Mouse (Mus musculus): ENCODE results near the gene Brca1.
A peak's percentile ranks its signal among the peaks of the same experiment; 100 is the strongest.
"Not testable (repeated sequence)": the region's sequence is repeated elsewhere in the genome, so short reads cannot be mapped to it uniquely, and the experiment has no call there.

The Brca1 gene

DNA sequence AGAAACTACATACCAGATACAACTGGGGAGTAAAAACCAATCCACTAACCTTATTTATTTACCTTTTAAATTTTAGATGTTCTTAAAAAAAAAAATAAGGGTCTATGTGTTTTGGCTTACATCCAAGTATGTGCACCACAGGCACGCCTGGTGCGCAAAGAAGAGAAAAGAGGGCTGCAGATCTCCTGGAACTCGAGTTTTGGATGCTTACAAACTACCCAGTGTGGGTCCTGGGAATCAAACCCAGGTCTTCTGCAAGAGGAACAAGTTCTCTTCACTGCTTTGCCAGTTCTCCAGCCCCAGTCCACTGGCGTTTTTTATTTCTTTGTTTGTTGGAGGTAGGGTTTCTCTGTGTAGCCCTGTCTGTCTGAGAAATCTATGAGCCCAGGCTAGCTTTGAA is 25.1 kb downstream of the Brca1 start:
- no peak for DNase-seq

DNA sequence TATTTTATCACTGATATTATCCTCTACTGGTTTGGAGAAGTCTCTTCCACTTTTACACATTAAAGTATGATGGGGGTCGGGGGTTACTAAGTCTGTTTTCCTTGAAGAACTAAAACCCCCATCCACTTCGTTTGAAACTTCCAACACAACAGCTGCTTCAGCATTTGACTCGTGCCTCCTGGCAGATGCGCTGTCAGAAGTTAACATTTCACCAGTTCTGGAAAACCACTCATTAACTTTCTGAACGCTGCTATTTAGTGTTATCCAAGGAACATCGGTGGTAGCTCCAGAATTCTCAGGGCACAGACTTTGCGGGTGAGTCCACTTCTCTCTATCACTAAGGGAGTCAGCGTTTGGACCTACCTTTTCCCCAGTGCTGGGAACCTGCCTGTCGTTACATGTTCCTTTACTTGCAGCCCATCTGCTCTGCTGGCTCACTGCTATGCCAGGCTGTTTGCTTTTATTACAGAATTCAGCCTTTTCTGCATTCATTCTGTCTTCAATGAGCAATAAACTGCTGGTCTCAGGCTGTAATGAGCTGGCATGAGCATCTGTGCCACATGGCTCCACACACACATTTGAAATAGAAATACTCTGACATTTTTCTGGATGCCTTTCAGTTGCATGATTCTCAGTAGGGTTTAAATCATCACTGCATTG is 25.7 kb downstream of the Brca1 start:
- DNase-seq: no peak

DNA sequence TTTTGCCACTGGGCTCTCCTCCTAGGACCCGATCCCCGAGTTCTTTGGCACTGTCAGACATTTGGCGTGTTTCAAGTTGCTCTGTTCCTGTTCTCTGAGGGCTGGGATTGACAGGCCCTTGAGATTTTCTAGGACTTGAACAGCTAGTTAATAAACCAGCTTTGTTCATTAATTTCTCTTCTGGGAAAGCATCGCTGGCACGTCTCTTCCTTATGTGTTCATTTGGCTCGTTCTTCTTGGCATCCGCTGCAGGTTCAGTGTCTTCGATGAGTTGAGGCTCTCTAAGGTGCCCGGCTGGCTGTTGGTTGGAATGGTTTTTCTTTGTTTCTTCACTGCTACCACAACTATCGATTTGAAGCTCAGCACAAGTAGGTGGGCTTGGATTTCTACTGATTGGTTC is 26.7 kb downstream of the Brca1 start:
- DNase-seq: no peak

DNA sequence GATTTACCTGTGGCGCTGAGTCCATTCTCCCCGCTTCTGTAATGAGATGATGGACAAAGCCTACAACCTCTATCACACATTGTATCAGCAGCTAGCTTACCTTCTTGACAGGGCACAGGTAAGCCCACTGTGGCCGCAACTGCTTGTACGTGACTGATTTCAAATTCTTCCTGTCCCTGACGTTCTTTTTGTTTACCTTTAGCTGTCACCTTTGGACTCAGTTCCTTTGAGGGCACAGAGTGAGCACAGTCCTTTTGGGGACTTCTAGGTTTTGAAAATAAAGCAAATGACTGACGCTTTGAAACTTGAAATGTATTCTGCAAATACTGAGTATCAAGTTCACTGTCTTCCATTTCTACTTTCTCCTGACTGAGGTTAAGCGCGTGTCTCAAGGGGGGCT is 27.3 kb downstream of the Brca1 start:
- no peak for DNase-seq

DNA sequence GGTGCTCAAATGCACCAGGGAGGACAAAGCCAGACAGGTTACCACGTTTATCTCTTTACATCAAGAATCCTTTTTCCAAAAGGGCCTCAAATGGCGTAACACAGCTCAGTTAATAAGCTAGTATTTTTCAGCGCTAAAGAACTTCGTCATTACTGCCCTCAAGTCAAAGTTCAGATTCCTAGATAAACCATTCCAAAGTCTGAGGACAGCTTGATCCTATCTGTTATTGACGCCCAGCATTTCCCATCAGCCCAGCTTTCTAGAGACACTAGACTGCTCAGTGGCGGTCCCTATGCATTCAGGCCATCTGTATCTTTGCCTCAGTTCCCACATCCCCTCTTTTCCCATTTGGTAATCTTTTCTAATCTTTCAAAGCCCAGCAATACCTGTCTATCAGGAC is 32.4 kb downstream of the Brca1 start:
- no peak for DNase-seq

DNA sequence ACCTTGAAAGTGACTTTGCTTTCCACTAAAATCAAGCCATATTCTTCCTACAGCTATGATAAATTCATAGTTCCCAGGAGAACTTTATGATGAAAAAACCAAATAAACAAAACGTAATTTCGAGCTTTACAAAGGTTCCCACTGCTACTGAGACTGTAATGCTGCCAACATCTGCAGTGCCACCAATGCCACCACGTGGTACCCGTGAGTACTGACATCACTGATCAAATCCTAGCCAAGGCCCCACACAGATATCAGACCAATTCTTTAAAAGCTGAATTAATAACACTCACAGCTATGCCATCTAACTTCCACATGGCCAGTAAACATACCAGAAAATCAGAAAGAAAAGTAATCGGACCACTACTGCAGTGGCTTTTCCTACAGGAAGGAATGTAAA is 32.8 kb downstream of the Brca1 start:
- DNase-seq: no peak

DNA sequence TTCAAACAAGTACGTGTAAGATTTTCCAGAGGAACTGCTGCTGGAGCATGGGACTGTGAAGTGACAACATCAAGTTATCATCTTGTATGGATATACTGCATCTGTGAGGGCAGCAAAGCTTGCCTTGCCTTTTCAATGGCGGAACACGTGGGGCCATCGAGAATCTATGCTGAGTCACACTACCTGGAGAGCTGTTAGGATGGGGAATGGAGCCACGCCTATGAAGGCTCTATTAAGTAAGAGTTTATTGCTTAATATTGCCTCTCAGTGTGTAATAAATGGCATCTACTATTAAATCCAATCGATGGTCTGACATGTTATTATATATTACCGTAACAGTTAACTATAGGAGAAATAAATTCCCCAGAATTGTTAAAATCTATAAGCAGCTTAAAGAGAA is 44.7 kb downstream of the Brca1 start:
- no peak for DNase-seq

DNA sequence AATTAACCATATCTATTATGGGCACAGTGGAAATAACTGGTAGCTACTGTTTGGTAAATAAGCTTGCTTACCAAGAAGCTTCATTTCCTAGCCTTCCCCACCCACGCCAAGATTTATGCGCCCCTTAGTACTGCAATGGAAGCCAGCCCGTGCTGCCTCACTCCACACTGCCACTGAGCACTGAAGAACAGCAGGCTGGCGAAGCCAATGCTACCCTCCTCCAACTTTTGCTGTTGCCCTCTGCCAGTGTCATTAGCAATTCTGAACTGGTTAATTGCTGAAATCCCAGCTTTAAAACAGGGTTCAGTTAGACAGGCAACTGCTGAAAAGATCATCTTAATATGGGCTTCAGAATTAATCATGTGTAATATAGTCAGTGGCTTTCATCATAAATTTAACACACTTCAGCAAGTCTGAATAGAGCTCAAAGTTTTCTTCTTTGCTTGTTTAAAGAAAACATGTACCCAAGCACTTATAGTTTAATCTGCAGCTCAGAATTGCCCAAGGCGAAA is 45.4 kb downstream of the Brca1 start:
- peak; percentile 68 for DNase-seq

DNA sequence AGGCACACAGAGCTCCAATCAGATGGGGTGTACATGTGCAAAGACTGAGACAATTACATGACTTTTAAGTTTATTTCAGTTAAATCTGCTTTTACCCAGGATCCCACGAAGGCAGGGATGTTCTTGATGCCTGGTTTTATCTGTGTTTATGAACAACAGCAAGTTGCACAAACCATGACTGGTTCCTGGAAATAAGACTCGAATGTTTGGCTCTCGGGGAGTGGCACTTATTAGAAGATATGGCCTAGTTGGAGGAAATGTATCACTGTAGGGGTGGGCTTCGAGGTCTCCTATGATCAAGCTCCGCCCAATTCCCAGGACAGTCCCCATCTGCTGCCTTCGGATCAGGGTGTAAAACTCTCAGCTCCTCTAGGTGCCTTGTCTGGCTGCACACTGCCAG is 65.6 kb downstream of the Brca1 start:
- peak; percentile 24 for DNase-seq

DNA sequence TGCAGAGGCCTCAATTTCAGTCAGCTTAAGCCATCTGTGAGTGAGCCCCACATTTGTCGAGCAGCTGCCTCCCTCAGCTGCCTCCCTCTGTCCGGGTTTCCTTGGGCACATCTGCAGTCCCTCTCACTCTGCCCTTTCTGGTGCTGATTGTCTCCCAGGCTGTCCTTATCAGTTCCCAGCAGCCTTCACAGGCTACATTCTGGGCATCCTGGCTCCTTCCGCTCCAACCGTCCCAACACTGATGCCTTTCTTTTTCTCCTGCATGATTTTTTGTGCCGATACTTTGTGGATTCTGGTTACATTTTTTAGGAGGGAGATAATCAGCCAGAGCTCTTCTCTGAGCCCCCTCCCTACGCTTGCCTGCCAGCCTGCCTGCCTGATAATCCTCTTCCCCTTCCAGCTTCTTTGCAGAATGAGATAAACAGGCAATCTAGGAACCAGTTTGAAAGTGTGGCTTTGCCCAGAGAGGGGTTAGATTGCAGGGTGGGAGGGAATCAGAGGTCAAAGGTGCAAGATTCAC is 66.2 kb downstream of the Brca1 start:
- DNase-seq: peak; percentile 67

DNA sequence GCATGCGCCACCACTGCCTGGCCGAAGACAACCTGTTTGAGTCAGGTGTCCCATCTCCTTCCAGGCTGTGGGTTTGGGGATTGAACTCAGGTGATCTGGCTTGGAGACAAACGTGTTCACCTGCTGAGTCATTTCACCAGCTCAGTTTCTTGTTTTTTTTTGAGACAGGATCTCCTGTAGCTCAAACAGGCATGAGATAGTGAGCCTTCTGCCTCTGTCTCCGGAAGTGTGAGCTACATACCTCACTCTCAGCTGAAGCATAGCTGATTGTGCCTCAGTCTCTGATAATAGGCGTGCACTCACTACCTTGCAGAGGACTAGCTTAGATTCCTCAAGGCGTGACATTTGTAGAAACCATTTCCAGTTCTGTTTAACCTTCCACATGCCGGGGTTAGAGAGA is 66.9 kb downstream of the Brca1 start:
- DNase-seq: no peak

DNA sequence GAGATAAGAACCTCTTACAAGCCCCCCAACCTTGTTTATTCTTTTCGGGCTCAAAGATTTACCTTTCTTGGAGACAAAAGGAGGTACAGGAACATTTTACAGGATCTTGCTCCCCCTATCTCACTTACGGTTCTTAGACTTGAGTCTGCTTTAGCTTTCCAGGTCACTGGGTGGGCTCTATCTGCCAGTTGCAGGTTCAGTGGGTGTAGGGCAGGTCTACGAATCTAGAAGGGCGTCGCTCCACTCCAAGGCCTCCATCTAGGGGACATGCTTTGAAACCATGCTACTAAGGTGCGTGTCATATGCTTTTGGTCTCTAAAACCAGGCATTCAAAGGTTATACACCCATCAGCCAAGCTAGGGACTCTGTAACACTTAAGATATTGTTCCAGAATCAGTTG is 67.5 kb downstream of the Brca1 start:
- DNase-seq: no peak

DNA sequence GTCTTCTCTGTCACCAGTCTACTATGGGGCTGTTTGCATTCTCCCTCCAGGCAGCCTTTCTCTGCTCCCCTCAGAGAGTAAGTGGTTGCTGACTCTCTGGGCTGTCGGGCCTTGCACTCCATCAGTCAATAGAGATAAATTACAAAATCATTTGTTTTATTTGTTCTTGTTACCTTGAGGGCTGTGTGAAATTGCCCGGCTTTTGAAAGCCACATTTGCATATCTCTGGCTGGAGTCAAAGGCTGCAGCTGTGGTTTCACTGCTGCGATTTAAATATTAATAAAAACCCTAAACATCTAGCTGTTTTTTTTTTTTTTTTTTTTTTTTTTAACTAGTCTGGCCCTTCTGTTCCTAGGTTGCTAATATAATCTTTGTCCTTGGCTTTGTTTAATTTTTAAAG is 68.0 kb downstream of the Brca1 start:
- no peak for DNase-seq

DNA sequence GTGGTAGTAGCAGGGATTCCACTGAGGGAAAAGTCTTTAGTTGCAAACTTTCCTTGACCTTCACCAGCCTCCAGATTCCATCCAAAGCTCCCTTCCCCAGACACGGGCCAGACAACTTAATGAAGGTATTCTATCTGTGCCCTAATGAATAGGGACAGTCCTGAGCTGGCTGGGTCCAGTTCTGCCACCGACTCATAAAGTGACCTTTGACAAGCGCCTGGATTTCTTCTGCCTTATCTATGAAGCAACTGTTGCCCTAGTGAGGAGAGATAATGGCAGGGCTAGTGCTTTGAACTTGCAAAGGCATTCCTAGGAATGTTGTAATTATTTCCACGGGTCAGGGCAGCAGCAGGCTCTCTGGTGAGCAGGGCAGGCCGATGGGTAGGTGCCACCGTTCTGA is 70.8 kb downstream of the Brca1 start:
- DNase-seq: no peak

DNA sequence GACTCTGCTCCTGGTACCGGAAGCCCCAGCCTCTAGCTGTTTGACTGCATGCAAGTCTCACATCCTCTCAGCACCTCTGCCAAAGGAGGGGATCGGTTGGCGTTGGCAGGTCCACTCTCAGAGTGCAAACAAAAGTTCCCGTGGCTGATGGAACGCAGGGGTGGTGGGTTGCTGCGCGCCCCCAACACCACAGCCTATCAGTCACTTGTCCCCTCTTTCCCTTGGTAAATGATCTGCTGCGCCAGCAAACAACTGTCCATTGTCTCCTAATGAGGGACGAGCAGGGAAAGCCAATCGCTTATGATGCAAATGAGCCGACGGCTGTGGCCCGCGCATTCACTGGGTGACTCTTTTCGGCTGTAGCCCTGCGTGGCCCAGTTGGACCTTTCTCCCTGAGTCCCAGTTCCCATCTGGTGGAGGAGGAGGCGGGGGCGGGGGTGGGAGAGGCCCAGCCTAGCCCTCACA is 72.6 kb downstream of the Brca1 start:
- peak; percentile 97 for DNase-seq

DNA sequence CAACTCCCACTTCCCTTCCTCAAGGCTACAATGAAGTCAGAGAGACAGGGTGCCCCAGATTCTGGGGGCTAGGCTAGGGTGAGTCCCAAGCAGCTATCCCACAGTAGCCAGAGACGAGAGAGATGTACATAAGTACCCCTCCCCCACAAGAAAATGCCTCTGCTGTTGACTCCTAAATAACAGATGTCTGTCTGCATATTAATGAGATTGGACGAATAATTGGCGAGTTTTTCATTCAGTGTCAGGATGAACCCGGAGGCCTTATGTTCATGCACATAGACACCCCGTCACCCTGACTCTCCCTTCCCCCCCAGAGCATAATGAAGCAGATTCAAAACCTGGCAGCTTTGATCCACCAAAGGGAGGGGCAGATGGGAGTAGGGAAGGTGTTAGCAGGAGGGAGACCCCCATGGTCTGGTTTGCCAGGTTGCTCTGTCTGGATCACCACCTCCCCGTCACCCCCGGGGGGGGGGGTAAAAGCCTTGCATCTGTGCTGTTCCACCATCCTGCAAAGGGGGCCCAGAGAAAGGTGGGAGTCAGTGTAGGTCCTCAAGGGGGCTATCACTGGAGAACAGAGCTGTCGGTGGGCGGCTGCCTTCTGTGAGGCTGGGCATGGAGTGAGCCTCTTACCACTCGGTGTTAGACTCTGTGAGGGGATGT is 74.1 kb downstream of the Brca1 start:
- DNase-seq: peak; percentile 94

DNA sequence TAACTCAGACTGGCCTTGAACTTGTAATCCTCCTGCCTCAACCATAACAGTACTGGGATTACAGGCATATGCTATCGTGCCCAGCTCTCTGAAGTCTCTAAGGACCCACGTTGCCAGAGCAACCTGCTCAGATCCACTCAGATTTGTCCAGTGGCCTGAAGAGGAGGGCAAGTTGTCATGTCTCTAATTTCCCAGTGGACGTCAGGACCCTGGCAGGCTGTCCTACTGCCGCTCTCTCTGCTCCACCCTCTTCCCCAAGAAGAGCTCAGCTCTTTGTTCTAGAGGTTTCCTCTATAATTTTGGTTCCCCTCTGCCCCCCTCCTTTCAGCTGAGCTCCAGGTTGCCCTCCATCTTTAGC is 74.6 kb downstream of the Brca1 start:
- DNase-seq: peak; percentile 92

DNA sequence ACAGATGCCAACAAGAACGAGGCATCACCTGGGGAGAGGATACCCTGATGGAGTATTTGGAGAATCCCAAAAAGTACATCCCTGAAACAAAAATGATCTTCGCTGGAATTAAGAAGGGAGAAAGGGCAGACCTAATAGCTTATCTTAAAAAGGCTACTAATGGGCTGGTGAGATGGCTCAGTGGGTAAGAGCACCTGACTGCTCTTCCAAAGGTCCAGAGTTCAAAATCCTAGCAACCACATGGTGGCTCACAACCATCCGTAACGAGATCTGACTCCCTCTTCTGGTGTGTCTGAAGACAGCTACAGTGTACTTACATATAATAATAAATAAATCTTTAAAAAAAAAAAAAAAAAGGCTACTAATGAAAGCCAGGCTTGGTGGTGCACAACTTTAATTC is 75.4 kb downstream of the Brca1 start:
- DNase-seq: not testable (repeated sequence)

DNA sequence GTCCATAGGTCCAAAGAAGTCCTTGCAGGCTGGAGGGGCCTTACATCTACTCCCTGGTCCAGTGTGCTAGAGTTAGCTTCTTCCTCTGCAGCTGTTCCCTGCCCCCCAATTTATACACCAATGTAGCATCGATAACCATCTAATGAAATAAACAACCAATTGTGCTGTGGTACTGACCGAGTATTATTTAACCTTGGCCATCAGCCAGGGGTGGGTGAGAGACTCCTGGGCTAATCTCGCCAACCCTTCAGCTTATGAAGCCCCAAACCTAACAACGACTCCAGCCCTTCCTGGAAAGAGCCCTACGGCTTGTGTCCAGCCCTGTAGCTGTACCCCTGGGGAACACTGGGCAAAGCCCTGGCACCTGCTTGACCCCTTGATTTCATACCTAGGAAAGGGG is 77.5 kb downstream of the Brca1 start:
- DNase-seq: peak; percentile 18

DNA sequence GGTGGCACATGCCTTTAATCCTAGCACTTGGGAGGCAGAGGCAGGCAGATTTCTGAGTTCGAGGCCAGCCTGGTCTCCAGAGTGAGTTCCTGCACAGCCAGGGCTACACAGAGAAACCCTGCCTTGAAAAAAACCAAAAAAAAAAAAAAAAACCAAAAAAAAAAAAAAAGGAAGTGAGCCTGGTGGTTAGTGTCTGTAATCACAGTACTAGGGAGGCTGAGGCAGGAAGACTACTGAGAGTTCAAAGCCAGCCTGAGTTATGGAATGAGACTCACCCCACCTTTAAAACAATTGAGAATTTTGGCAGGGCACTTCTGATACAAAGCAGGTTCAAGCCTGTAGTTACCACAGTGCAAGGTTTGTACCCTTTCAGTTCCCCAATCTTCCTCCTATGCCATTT is 78.1 kb downstream of the Brca1 start:
- not testable (repeated sequence) for DNase-seq

DNA sequence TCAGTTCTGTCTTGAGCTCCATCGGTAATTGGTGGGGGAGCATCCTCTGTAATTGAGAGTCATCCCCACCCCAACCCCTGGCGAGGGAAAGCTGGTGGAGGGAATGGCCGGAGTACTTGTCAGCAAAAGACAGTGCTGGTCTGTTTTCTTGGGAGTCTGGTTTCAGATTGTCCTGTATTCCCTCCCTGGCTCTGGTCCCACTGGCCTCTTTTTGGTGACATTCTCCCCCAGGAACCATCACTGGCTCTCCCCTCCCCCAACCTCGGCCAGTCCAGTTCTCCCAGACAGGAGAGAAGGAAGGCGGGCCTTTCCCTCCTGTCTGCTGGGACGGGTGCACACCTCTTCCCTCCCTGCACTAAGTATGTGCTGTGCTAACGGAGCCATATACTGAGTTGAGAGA is 79.4 kb downstream of the Brca1 start:
- peak; percentile 44 for DNase-seq

DNA sequence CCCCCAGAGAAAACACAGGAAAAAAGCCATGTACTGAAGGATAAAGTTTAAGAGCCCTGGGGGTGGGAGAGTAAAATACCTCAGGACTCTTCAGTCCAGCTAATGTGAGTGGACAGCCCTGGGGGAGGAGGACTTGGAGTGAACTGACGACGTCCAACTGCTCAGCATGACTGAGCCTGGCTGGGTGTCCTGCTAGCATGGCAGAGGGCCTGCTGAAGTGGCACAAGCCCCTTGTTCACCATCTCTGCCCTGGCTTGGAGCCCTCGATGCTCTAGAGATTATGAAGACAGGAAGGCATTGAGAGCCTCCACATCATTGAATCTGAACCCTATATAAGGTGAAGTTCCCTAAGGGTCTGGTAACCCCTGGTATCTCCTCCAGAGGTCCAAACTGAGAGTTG is 79.8 kb downstream of the Brca1 start:
- peak; percentile 17 for DNase-seq

DNA sequence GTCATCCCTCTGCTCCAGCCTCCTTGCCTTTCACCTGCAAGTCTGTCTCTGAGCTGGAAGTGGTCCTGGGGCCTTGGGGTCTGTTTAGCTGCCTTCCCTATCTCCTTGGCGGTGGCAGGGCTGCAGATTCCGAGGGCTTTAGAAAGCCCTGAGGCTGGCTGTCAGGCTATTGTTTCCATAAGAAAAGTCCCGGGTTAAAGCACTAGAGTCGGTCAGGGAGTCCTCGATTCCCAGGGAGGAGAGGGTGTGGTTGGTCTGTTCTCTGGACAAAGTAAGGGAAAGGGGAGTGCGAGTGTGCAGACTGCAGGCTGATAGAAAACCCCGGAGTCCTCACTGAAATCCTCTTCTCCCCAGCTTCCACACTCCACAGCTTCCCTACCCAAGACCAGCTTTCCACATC is 81.5 kb downstream of the Brca1 start:
- DNase-seq: no peak

DNA sequence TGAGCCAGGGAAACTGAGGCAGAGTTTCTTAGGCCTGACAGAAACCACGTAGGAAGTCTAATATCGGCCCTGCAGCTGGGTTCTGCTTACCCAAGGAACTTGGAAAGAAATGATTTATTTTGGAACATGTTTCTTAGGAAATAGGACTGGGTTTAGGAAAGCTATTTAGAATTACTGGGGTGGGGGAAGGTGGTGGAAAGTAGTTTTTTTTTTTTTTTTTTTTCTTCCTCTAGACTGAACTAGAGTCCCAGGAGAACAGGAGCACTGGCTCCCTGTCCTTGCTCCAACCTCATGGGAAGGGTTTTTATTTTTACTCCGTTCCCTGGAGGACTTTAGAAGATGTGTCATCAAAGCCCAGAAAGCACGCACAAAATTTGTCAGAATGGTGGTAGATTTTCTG is 82.6 kb downstream of the Brca1 start:
- DNase-seq: no peak

DNA sequence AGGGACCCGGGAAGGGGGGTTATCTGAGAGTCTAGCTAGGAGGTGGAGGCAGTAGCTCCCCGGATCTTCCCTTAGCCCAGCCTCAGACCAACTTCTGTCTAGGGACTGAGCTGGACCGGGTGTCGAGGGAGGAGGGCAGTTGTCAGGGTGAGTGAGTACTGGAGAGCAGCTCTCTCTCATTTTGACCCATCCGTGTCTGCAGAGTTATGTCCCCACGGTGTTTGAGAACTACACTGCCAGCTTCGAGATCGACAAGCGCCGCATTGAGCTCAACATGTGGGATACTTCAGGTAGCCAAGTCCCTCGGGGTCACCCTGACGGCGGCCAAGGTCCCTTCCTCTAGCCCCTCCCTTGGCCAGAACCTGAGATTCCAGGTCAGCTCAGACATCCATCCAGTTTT is 83.0 kb downstream of the Brca1 start:
- no peak for DNase-seq
